Mouse (Mus musculus) erythroblast, embryonic 14.5 days (primary cell): ENCODE data around the gene Slc1a7.

Experiments used
- GATA1 ChIP-seq: IDR thresholded peaks from 2 replicates; pipeline ENCODE4 v1.6.1; 2012; ENCODE audit warnings: low read length, inconsistent platforms, mixed read lengths
- TAL1 ChIP-seq: IDR thresholded peaks from 3 replicates; pipeline ENCODE4 v1.6.1; 2012; ENCODE audit warnings: low read length, inconsistent platforms, mixed read lengths

- TF ChIP-seq TAL1 (no peak), GATA1 (no peak)
Observed at GRCm38 (mm10) chr4:108014466-108014865, 46.3 kb downstream of the Slc1a7 start.
